Mouse (Mus musculus) cerebellum, adult 11 months (tissue): ENCODE measurements around the gene Psmg4.

Source experiments
- DNase-seq: peaks from one replicate; pipeline ENCODE4 v3.0.0; 2022

Gene Psmg4

GRCm38 (mm10) chr13:34207714-34208470, 45.1 kb downstream of the Psmg4 start:
- no peak for DNase-seq

- no peak for DNase-seq
Observed at GRCm38 (mm10) chr13:34211261-34211775, 48.6 kb downstream of the Psmg4 start.

GRCm38 (mm10) chr13:34212735-34213212, 50.0 kb downstream of the Psmg4 start:
- DNase-seq, result no peak

GRCm38 (mm10) chr13:34214855-34215254, 52.1 kb downstream of the Psmg4 start:
- no peak for DNase-seq

GRCm38 (mm10) chr13:34218776-34219175, 56.0 kb downstream of the Psmg4 start:
- no peak for DNase-seq

GRCm38 (mm10) chr13:34219728-34220127, 57.0 kb downstream of the Psmg4 start:
- DNase-seq, result no peak

- peak; percentile 58 for DNase-seq
Observed at GRCm38 (mm10) chr13:34222985-34223384, 60.2 kb downstream of the Psmg4 start.

GRCm38 (mm10) chr13:34226940-34227339, 64.2 kb downstream of the Psmg4 start:
- DNase-seq, result no peak
